Mouse (Mus musculus): ENCODE data around the gene Gcn1l1. TPM values are rescaled to one million over a fixed set of nuclear protein-coding genes. Genes with fewer than 3 reads are reported as not detected.

The Gcn1l1 gene
- total and polyA plus RNA-seq, 2 experiments = 14.8 to 28.8 TPM

DNA sequence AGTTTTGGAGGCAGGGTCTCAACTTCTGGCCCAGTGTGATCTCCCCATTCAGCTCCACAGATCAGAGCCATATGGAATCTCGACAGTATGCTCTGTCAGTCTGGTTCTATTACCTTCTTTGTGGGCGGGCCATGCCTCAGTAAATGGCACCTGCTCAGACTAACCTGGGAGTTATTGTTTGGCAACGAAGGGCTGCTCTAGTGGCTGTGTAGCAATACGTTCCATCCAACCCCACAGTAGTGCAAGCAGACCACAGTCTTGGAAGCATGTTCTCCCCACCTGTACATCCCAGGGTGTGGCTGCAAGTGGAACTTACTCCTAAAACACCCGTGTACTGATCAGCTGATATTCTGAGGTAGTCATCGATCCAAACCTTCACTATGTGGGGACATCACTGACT lies 91.6 kb downstream of the Gcn1l1 start:
- Histone ChIP-seq H3K27ac (replicated peaks; ENCODE audit: insufficient read depth, low read depth, low read length) (no peak overlapping the region), H3K4me3 (ENCODE audit: insufficient read depth, low read depth, low read length) (no peak overlapping the region), H3K4me1 (ENCODE audit: control insufficient read depth, insufficient read depth, low read length) (peaks cover 2% of the 10 kb centered on the region; the same call in 1 of the 2 replicates), H3K36me3 (ENCODE audit: control insufficient read depth, insufficient read depth, low read length) (no peaks in the 10 kb centered on the region), H3K79me2 (ENCODE audit: control insufficient read depth, insufficient read depth, low read length) (no peaks in the 10 kb centered on the region), H3K9ac (ENCODE audit: low read depth, low read length) (no peak overlapping the region), H3K27me3 (ENCODE audit: control insufficient read depth, insufficient read depth, low read length) (no peaks in the 10 kb centered on the region)
- no peak for DNase-seq (ENCODE audit: extremely low read depth, low read depth, low spot score)
- WGBS = 72% methylated on average over 6 of the region's 6 CpGs
- TF ChIP-seq CTCF (IDR thresholded peaks at IDR 0.05; ENCODE audit: low read depth, low read length) (no peak), POLR2A (IDR thresholded peaks at IDR 0.05; ENCODE audit: extremely low read depth, insufficient read depth, low read length) (no peak)

DNA sequence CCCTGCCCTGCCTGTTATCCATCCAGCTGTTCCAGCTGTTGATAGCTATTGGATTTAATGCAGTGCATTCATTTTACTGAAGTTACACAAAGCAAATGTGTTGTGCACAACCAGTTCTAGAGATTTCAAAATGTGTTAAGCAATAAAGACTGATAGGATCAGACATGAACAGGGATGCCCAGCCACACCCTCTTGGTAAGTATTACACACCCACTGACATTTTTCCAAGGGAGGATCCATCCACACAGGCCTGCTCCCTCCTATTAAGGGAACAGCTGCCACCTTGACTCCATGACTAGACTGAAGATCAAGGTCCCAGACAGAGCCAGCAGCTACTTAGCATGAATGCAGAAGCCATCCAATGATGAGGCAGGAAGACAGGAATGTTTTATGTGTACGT lies 92.2 kb downstream of the Gcn1l1 start:
- H3K4me3 ChIP-seq (ENCODE audit: insufficient read depth, low read depth, low read length) = no peak overlapping the region
- H3K27me3 ChIP-seq (ENCODE audit: control insufficient read depth, insufficient read depth, low read length) = no peaks in the 10 kb centered on the region
- WGBS = 84% methylated on average over 1 of the region's 1 CpGs
- TF ChIP-seq POLR2A (IDR thresholded peaks at IDR 0.05; ENCODE audit: extremely low read depth, insufficient read depth, low read length) = no peak
- TF ChIP-seq CTCF (IDR thresholded peaks at IDR 0.05; ENCODE audit: low read depth, low read length) = no peak
- H3K27ac ChIP-seq (replicated peaks; ENCODE audit: insufficient read depth, low read depth, low read length) = no peak overlapping the region
- peaks cover 2% of the 10 kb centered on the region; the same call in 1 of the 2 replicates for H3K4me1 ChIP-seq (ENCODE audit: control insufficient read depth, insufficient read depth, low read length)
- DNase-seq (ENCODE audit: extremely low read depth, low read depth, low spot score) = no peak
- H3K9ac ChIP-seq (ENCODE audit: low read depth, low read length) = no peak overlapping the region
- no peaks in the 10 kb centered on the region for H3K79me2 ChIP-seq (ENCODE audit: control insufficient read depth, insufficient read depth, low read length)
- no peaks in the 10 kb centered on the region for H3K36me3 ChIP-seq (ENCODE audit: control insufficient read depth, insufficient read depth, low read length)

DNA sequence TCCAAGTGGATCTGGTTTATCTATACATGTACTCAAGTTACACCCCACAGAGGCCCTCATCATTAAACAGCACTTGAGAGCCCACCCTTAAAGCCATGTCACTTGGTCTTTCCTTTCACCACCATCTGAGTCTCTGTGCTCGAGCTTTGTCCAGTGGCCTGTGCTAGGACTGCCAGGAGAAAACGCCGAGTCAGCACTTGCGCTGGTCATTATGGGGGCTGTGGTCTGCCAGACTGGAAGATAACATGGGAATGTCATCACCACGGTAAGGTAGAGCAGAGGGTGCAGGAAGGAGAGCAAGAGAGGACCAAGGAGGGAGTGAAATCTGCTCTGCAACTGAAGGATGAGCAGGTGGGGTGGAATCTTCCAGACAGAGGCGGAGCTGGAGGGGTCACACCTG lies 93.3 kb downstream of the Gcn1l1 start:
- Histone ChIP-seq H3K4me1 (ENCODE audit: control insufficient read depth, insufficient read depth, low read length) (no peaks in the 10 kb centered on the region), H3K9ac (ENCODE audit: low read depth, low read length) (no peak overlapping the region), H3K79me2 (ENCODE audit: control insufficient read depth, insufficient read depth, low read length) (no peaks in the 10 kb centered on the region), H3K36me3 (ENCODE audit: control insufficient read depth, insufficient read depth, low read length) (no peaks in the 10 kb centered on the region), H3K27me3 (ENCODE audit: control insufficient read depth, insufficient read depth, low read length) (no peaks in the 10 kb centered on the region), H3K4me3 (ENCODE audit: insufficient read depth, low read depth, low read length) (no peak overlapping the region), H3K27ac (replicated peaks; ENCODE audit: insufficient read depth, low read depth, low read length) (no peak overlapping the region)
- no peak for TF ChIP-seq CTCF (IDR thresholded peaks at IDR 0.05; ENCODE audit: low read depth, low read length)
- no peak for TF ChIP-seq POLR2A (IDR thresholded peaks at IDR 0.05; ENCODE audit: extremely low read depth, insufficient read depth, low read length)
- 77% methylated on average over 6 of the region's 6 CpGs for WGBS
- no peak for DNase-seq (ENCODE audit: extremely low read depth, low read depth, low spot score)

DNA sequence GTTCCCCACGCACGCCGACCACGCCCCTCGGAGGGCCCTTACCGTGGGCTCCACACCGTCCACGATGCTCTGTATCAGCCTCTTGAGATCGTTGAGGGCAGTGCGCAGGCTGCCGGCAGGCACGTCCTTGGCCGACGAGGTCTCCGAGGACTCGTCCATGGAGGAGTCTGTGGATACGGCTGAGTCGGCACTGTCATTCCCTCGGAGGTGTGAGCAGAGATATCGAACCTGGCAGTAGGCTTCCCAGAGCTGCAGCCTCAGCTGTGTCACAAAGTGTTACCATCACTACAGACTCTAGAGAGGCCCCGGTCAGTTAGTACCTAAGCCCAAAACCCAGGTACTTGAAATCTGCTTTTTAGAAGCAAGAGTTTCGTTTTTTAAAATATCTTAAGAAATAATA lies 97.6 kb downstream of the Gcn1l1 start:
- TF ChIP-seq POLR2A (IDR thresholded peaks at IDR 0.05; ENCODE audit: extremely low read depth, insufficient read depth, low read length) (no peak), CTCF (IDR thresholded peaks at IDR 0.05; ENCODE audit: low read depth, low read length) (no peak)
- no peak for DNase-seq (ENCODE audit: extremely low read depth, low read depth, low spot score)
- H3K79me2 ChIP-seq (ENCODE audit: control insufficient read depth, insufficient read depth, low read length) = no peaks in the 10 kb centered on the region
- 87% methylated on average over 22 of the region's 22 CpGs for WGBS
- no peaks in the 10 kb centered on the region for H3K36me3 ChIP-seq (ENCODE audit: control insufficient read depth, insufficient read depth, low read length)
- no peak overlapping the region for H3K4me3 ChIP-seq (ENCODE audit: insufficient read depth, low read depth, low read length)
- H3K27me3 ChIP-seq (ENCODE audit: control insufficient read depth, insufficient read depth, low read length) = no peaks in the 10 kb centered on the region
- no peak overlapping the region for H3K9ac ChIP-seq (ENCODE audit: low read depth, low read length)
- no peaks in the 10 kb centered on the region for H3K4me1 ChIP-seq (ENCODE audit: control insufficient read depth, insufficient read depth, low read length)
- no peak overlapping the region for H3K27ac ChIP-seq (replicated peaks; ENCODE audit: insufficient read depth, low read depth, low read length)

DNA sequence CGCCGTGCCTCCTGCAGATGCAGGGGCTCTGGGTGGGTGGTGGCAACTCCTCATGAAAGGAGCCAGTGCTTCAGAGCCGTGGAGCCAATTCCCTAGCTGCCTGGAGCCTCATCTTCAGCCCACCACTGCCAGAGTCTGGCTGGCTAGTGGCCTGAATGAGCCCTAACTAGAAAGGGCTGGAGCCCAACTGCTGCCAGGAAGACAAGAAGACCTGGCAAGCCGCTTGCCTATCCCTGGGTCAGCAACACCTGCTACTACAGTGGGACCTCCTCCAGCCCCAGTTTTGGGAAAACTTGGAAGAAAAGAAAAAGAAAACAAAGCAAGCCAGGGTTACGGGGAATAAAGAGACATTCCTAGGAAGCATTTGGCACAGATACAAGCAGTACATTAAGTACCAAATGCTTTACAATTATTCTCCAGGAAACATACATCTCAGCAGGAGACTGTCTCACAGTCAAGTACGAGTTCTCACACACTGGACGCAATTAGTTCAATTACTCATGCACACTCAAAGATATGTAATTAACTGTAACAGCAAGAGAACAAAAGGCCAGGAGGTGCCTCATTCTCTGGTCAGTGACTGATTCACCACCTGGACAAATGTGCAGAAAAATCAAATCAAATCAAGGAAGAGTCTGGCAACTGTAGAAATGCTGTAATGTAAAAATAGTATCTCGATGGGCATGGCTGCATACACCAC lies 101.5 kb downstream of the Gcn1l1 start:
- no peak overlapping the region for H3K9ac ChIP-seq (ENCODE audit: low read depth, low read length)
- H3K27ac ChIP-seq (replicated peaks; ENCODE audit: insufficient read depth, low read depth, low read length) = no peak overlapping the region
- no peaks in the 10 kb centered on the region for H3K27me3 ChIP-seq (ENCODE audit: control insufficient read depth, insufficient read depth, low read length)
- H3K79me2 ChIP-seq (ENCODE audit: control insufficient read depth, insufficient read depth, low read length) = no peaks in the 10 kb centered on the region
- no peak for DNase-seq (ENCODE audit: extremely low read depth, low read depth, low spot score)
- no peak for TF ChIP-seq CTCF (IDR thresholded peaks at IDR 0.05; ENCODE audit: low read depth, low read length)
- no peak for TF ChIP-seq POLR2A (IDR thresholded peaks at IDR 0.05; ENCODE audit: extremely low read depth, insufficient read depth, low read length)
- H3K36me3 ChIP-seq (ENCODE audit: control insufficient read depth, insufficient read depth, low read length) = no peaks in the 10 kb centered on the region
- WGBS = 81% methylated on average over 8 of the region's 8 CpGs
- H3K4me1 ChIP-seq (ENCODE audit: control insufficient read depth, insufficient read depth, low read length) = no peaks in the 10 kb centered on the region
- H3K4me3 ChIP-seq (ENCODE audit: insufficient read depth, low read depth, low read length) = no peak overlapping the region

DNA sequence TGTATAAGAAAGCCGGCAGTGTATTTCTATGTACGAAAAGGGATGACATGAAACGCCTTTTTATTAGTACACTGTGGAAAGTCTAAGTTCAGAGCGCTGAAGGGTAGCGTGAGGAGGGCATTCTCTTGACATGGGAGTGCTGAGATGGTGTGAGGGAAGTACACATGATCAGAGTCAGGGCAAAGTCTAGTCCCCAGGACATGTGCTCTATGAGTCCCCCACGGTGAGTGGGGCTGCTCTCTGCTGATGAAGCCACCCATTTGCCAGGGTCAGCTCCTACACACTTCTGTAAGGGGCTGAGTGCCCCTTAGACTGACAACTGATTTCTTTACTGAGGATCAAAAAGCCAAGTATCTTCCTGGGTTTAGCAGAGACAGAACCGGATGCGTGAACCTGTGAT lies 102.2 kb downstream of the Gcn1l1 start:
- TF ChIP-seq CTCF (IDR thresholded peaks at IDR 0.05; ENCODE audit: low read depth, low read length) (no peak), POLR2A (IDR thresholded peaks at IDR 0.05; ENCODE audit: extremely low read depth, insufficient read depth, low read length) (no peak)
- Histone ChIP-seq H3K4me3 (ENCODE audit: insufficient read depth, low read depth, low read length) (no peak overlapping the region), H3K4me1 (ENCODE audit: control insufficient read depth, insufficient read depth, low read length) (no peaks in the 10 kb centered on the region), H3K27ac (replicated peaks; ENCODE audit: insufficient read depth, low read depth, low read length) (no peak overlapping the region), H3K36me3 (ENCODE audit: control insufficient read depth, insufficient read depth, low read length) (no peaks in the 10 kb centered on the region), H3K27me3 (ENCODE audit: control insufficient read depth, insufficient read depth, low read length) (no peaks in the 10 kb centered on the region), H3K79me2 (ENCODE audit: control insufficient read depth, insufficient read depth, low read length) (no peaks in the 10 kb centered on the region), H3K9ac (ENCODE audit: low read depth, low read length) (no peak overlapping the region)
- 88% methylated on average over 8 of the region's 8 CpGs for WGBS
- DNase-seq (ENCODE audit: extremely low read depth, low read depth, low spot score) = no peak

Measured in liver, adult 2 months (tissue).